Mouse (Mus musculus) lung, embryonic 15.5 days (tissue): ENCODE measurements around the gene Igfbp2. TPM values are rescaled to one million over a fixed set of nuclear protein-coding genes. Genes with fewer than 3 reads are reported as not detected.

ENCODE experiments used
- ATAC-seq: fragments of 200-750 bp; cut with Nextera tagmentation; 2 replicates; pipeline ENCODE4 v1.8.0; 2017; ENCODE audit warnings: moderate number of reproducible peaks, borderline replicate concordance; ENCODE audit not compliant: low FRiP score, low TSS enrichment; ENCODE audit errors: extremely low read depth
- H3K27ac ChIP-seq: fragments of 300-500 bp; sonication (generic); 2 replicates; pipeline ENCODE4 v1.5.1; 2015; ENCODE audit warnings: moderate library complexity, mild to moderate bottlenecking, inconsistent platforms
- H3K27me3 ChIP-seq: fragments of 300-500 bp; sonication (generic); 2 replicates; pipeline ENCODE4 v1.6.1; 2015; ENCODE audit warnings: inconsistent platforms
- H3K36me3 ChIP-seq: fragments of 300-500 bp; sonication (generic); 2 replicates; pipeline ENCODE4 v1.6.1; 2015; ENCODE audit warnings: inconsistent platforms
- H3K4me1 ChIP-seq: fragments of 300-500 bp; sonication (generic); 2 replicates; pipeline ENCODE4 v1.6.1; 2015; ENCODE audit warnings: inconsistent platforms
- H3K4me2 ChIP-seq: fragments of 300-500 bp; sonication (generic); 2 replicates; pipeline ENCODE4 v1.6.1; 2015; ENCODE audit warnings: inconsistent platforms, mild to moderate bottlenecking, moderate library complexity
- H3K4me3 ChIP-seq: fragments of 300-500 bp; sonication (generic); 2 replicates; pipeline ENCODE4 v1.5.1; 2015; ENCODE audit warnings: mild to moderate bottlenecking, inconsistent platforms
- H3K9ac ChIP-seq: fragments of 300-500 bp; sonication (generic); 2 replicates; pipeline ENCODE4 v1.6.1; 2015; ENCODE audit warnings: inconsistent platforms
- H3K9me3 ChIP-seq: fragments of 300-500 bp; sonication (generic); 2 replicates; pipeline ENCODE4 v1.6.1; 2016; ENCODE audit warnings: inconsistent platforms
- WGBS: fragments of 180-500 bp; shearing (Covaris S2); methylation state at CpG from one replicate; pipeline ENCODE4 v1.1.7; 2015; 5-methylcytosine and 5-hydroxymethylcytosine counted together
- polyA plus RNA-seq: library from polyadenylated mRNA; unstranded; fragments of >200 nt; fragmentation: Nextera tagmentation; extraction: Ambion mirVana; gene quantifications from 2 replicates; pipeline ENCODE4 v1.2.1, GENCODE M21; 2015

The Igfbp2 gene
- polyA plus RNA-seq, 1 experiment from 2014 or later = 344 TPM

GRCm38 (mm10) chr1:72874287-72875211 is 50.2 kb downstream of the Igfbp2 start, which contains the start of gene Igfbp5:
Gene Igfbp5, minus strand, starts transcription at chr1:72874884.
- peak; percentile 56 for ATAC-seq
- Histone ChIP-seq H3K4me1 (peaks cover 83% of the 10 kb centered on the region), H3K36me3 (no peaks in the 10 kb centered on the region), H3K9me3 (no peaks in the 10 kb centered on the region), H3K27ac (peak within 1 kb of the TSS; percentile 90), H3K9ac (peak within 1 kb of the TSS; percentile 62), H3K4me3 (peak within 1 kb of the TSS; percentile 54), H3K4me2 (peak within 1 kb of the TSS; percentile 84), H3K27me3 (peaks cover 41% of the 10 kb centered on the region; the same call in 1 of the 2 replicates)
- under 1% methylated on average over 38 of the region's 38 CpGs for WGBS

GRCm38 (mm10) chr1:72875708-72876107 is 51.4 kb downstream of the Igfbp2 start:
- H3K4me2 ChIP-seq = peak overlapping the region; percentile 21; the same call in 1 of the 2 replicates
- ATAC-seq = no peak
- WGBS = 2% methylated on average over 3 of the region's 3 CpGs
- no peaks in the 10 kb centered on the region for H3K9me3 ChIP-seq
- no peaks in the 10 kb centered on the region for H3K36me3 ChIP-seq
- no peak overlapping the region; the same call in 1 of the 2 replicates for H3K27ac ChIP-seq
- H3K9ac ChIP-seq = no peak overlapping the region
- no peak overlapping the region; the same call in 1 of the 2 replicates for H3K4me3 ChIP-seq
- peaks cover 41% of the 10 kb centered on the region; the same call in 1 of the 2 replicates for H3K27me3 ChIP-seq
- H3K4me1 ChIP-seq = peaks cover 72% of the 10 kb centered on the region

DNA sequence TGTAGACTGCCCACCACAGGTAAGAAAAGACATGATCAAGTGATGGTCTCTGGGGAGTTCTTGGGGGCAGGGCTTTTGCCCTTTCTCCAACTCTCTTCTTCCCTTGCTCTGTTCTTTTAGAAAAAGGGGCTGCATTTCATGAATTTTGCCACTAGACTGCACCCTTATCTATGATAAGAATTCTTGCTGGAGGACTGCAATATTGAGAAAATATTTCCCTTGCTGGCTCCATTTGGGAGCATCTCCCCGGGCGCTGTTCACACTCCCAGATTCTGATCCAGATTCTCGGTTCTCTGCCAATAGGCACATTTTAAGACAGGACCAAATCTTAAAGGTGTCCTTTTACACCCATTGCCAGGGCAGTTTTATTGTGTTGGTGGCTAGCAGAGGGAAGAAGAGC is 51.8 kb downstream of the Igfbp2 start:
- Histone ChIP-seq H3K36me3 (no peaks in the 10 kb centered on the region), H3K4me2 (peak overlapping the region; percentile 21; the same call in 1 of the 2 replicates), H3K27me3 (peaks cover 41% of the 10 kb centered on the region; the same call in 1 of the 2 replicates), H3K9ac (no peak overlapping the region), H3K4me3 (no peak overlapping the region; the same call in 1 of the 2 replicates), H3K4me1 (peaks cover 68% of the 10 kb centered on the region), H3K9me3 (no peaks in the 10 kb centered on the region), H3K27ac (no peak overlapping the region; the same call in 1 of the 2 replicates)
- 24% methylated on average over 3 of the region's 3 CpGs for WGBS
- ATAC-seq = no peak

- Histone ChIP-seq H3K27me3 (peaks cover 29% of the 10 kb centered on the region; the same call in 1 of the 2 replicates), H3K27ac (no peak overlapping the region), H3K4me1 (peaks cover 52% of the 10 kb centered on the region), H3K36me3 (no peaks in the 10 kb centered on the region), H3K9me3 (no peaks in the 10 kb centered on the region), H3K4me3 (no peak overlapping the region), H3K9ac (no peak overlapping the region), H3K4me2 (peak overlapping the region; percentile 39; the same call in 1 of the 2 replicates)
- WGBS = 2% methylated on average over 3 of the region's 3 CpGs
- ATAC-seq = peak; percentile 28; the same call in 1 of the 2 replicates
These were observed 53.6 kb downstream of the Igfbp2 start for GRCm38 (mm10) chr1:72877892-72878291.

DNA sequence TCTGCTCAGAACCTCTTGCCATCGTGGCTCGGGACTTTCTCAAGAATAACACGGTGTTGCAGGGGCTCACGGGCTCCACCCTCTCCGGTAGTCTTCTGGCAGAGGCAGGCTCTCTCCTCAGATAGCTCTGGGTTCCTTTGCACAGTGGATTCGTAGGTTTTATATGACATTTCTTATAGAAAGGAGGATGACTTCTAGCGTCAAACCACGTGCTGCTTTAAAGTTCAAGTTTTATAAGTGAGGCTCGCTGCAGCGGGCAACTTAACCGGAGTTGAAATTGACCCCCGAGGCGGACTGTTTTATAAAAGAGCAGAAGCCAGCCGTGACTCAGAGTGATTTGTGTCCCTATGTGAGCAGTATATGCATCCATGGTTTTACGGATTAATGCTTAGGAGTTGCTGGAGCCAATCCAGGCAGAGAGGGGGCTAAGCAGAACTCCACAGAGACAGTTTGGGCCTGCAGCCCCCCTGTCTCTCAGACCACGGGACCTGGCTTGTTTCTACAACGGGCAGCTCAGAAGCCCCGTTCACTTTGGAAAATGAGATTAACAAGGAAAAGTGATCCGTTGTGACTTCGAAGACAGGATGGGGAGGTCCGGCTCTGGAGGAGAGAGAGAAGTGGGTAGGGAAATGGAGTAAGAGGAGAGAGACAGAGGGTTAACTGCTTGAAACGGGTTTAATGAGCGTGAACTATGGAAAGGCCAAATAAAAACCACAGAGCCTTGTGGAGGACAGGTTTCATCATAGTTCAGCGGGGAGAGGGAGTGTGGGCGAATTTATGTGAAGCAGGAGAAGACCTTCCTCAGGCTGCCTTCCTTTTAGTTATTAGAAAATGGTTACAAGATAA is 54.4 kb downstream of the Igfbp2 start:
- Histone ChIP-seq H3K4me3 (no peak overlapping the region), H3K9me3 (no peaks in the 10 kb centered on the region), H3K27me3 (peaks cover 22% of the 10 kb centered on the region; the same call in 1 of the 2 replicates), H3K4me1 (peaks cover 47% of the 10 kb centered on the region), H3K4me2 (peak overlapping the region; percentile 39; the same call in 1 of the 2 replicates), H3K9ac (no peak overlapping the region), H3K27ac (no peak overlapping the region), H3K36me3 (no peaks in the 10 kb centered on the region)
- WGBS = 34% methylated on average over 25 of the region's 25 CpGs
- ATAC-seq = no peak

GRCm38 (mm10) chr1:72879319-72879634 is 55.0 kb downstream of the Igfbp2 start:
- WGBS = 57% methylated on average over 4 of the region's 4 CpGs
- Histone ChIP-seq H3K9me3 (no peaks in the 10 kb centered on the region), H3K4me1 (peaks cover 41% of the 10 kb centered on the region), H3K36me3 (no peaks in the 10 kb centered on the region), H3K27me3 (peaks cover 16% of the 10 kb centered on the region; the same call in 1 of the 2 replicates), H3K4me3 (no peak overlapping the region), H3K9ac (no peak overlapping the region), H3K27ac (no peak overlapping the region), H3K4me2 (no peak overlapping the region)
- ATAC-seq = no peak

DNA sequence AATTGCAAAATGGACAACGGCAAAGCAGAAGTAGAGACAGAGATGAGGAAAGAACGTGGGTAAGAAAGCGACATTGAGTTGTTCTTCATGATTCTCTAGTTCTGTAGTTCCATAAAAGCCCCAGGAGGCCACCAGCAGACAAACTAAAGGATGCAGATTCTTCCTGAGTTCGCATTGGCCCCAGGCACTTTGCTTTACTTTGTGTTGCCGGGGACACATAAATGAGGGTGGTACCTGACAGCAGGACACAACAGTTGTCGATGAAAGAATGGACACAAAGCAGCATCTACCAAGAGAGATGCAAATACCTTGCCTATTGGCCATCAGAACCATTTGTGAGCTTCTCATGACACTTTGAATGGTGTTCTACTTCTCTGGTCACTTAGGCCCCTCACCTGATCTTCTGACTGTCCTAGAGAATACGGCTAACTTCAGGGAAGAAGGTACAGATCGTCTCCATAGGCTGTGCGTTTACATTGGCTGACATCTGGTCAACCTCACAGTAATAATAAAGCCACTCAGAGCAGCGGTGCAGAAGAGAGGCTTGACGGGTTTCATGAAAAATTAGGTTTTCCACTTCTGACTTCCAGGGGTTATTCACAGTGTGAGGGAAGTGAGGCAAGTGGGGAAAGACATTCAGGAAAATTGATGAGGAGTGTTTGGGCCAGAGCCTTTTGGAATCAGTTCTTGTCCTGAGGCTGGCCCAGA is 61.0 kb downstream of the Igfbp2 start:
- H3K9ac ChIP-seq = no peak overlapping the region
- H3K4me1 ChIP-seq = peaks cover 9% of the 10 kb centered on the region; the same call in 1 of the 2 replicates
- WGBS = 64% methylated on average over 11 of the region's 11 CpGs
- H3K9me3 ChIP-seq = no peaks in the 10 kb centered on the region
- no peak overlapping the region for H3K4me2 ChIP-seq
- H3K36me3 ChIP-seq = no peaks in the 10 kb centered on the region
- H3K27ac ChIP-seq = no peak overlapping the region; the same call in 1 of the 2 replicates
- H3K4me3 ChIP-seq = no peak overlapping the region
- ATAC-seq = peak; percentile 70; the same call in 1 of the 2 replicates
- no peaks in the 10 kb centered on the region for H3K27me3 ChIP-seq

DNA sequence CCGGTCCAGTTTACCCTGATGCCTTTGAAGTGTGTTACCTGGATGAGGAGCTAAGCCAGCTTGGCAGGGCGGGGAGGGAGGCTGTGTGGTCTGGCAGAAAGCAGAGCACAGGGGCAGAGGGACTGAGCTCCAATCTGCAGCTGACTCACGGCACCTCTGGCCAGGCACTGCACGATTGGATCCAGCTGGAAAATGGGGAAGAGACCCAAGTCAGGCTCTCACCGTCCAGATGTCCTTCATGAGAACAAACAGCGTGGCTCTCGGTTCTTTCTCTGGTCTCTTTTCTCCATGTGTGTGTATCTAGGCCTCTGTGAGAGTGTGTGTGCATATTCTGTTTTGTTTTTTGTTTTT is 61.5 kb downstream of the Igfbp2 start:
- Histone ChIP-seq H3K27me3 (no peaks in the 10 kb centered on the region), H3K9ac (no peak overlapping the region), H3K9me3 (no peaks in the 10 kb centered on the region), H3K27ac (peak overlapping the region; percentile 5; the same call in 1 of the 2 replicates), H3K4me3 (no peak overlapping the region), H3K4me2 (no peak overlapping the region), H3K4me1 (peaks cover 9% of the 10 kb centered on the region; the same call in 1 of the 2 replicates), H3K36me3 (no peaks in the 10 kb centered on the region)
- ATAC-seq = peak; percentile 91
- WGBS = 32% methylated on average over 7 of the region's 7 CpGs

DNA sequence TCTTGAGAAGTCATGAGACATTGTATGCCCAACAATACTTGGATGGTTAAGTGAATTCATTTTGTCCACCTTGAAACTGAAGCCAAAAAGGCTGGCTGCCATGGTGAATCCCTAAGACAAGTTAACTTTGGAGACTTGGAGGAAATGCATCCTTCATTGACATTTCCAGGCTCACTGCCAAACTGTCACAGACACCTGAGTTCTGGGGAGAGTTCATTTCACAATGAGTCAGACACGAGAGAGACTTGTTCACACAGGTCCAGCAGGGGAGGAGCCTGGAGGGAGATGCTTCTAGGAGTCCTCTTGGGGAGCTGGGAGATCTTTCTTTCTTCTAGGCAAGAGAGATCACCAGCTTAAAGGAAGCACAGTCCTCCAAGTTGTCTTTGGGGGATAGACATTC is 63.6 kb downstream of the Igfbp2 start:
- peaks cover 9% of the 10 kb centered on the region; the same call in 1 of the 2 replicates for H3K4me1 ChIP-seq
- H3K36me3 ChIP-seq = no peaks in the 10 kb centered on the region
- no peaks in the 10 kb centered on the region for H3K27me3 ChIP-seq
- no peak overlapping the region for H3K4me3 ChIP-seq
- H3K4me2 ChIP-seq = no peak overlapping the region
- H3K9me3 ChIP-seq = no peaks in the 10 kb centered on the region
- no peak overlapping the region for H3K9ac ChIP-seq
- 17% methylated on average over 1 of the region's 1 CpGs for WGBS
- ATAC-seq = no peak
- no peak overlapping the region for H3K27ac ChIP-seq

DNA sequence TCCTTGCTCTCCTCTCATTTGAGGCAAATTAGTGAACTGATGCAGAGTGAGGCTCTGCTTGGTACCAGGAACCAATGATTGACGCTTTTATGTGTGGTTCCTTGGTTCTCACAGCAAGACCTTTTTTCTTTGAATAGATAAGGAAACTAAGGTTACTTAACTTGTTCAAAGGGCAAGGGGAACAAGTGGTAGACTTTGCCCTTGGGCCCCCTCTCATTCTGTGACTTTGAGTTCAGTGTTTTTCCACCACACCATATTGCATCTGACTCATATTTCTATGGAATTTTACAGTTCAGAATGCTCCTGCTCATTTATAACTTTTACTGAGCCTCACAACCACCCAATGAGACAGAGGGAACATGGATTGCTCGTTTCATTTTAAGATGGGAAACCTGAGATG is 71.5 kb downstream of the Igfbp2 start:
- WGBS = 76% methylated on average over 2 of the region's 2 CpGs
- ATAC-seq = no peak
- 0 out of 2 replicates have a peak, but pooled peaks cover under 1% of the 10 kb centered on the region for H3K4me1 ChIP-seq
- no peak overlapping the region for H3K4me2 ChIP-seq
- H3K27me3 ChIP-seq = no peaks in the 10 kb centered on the region
- no peaks in the 10 kb centered on the region for H3K36me3 ChIP-seq
- no peak overlapping the region for H3K27ac ChIP-seq
- H3K9me3 ChIP-seq = no peaks in the 10 kb centered on the region
- H3K9ac ChIP-seq = no peak overlapping the region
- H3K4me3 ChIP-seq = no peak overlapping the region
